Mouse (Mus musculus) cerebellum, adult 18-20 months (tissue): Measurements from ENCODE around the gene Sstr4.

Experiments used
- DNase-seq, 2 experiments: peaks; one replicate each; pipeline ENCODE4 v3.0.0; 2021

The Sstr4 gene

DNA sequence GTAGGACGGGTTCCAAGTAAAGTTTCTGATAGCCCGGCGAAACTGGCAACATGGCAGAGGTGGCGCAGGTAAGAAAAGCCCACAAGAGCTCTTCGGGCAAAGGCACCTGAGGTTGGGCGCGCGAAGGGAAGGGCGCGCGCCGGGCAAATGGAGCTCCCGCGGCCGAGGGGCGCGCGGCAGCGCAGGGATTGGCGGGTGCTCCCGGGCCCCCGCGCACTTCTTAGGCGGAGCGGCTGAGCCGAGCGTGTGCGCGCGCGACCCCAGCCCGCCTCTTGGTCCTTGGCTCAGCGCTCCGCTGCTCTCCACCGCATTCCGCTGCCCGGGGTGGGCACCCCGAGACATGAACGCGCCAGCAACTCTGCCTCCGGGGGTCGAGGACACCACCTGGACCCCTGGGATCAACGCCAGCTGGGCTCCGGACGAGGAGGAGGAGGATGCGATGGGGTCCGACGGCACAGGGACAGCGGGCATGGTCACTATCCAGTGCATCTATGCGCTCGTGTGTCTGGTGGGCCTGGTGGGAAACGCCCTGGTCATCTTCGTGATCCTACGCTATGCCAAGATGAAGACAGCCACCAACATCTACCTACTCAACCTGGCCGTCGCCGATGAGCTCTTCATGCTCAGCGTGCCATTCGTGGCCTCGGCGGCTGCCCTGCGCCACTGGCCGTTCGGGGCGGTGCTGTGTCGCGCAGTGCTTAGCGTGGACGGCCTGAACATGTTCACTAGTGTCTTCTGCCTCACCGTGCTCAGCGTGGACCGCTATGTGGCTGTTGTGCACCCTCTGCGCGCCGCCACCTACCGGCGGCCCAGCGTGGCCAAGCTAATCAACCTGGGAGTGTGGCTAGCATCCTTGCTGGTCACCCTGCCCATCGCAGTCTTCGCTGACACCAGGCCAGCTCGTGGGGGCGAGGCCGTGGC is at the start of gene Sstr4:
Gene Sstr4, plus strand, starts transcription at position 214 of the 921 bp plus-strand sequence.
- DNase-seq = no peak

- DNase-seq = no peak
Measured at GRCm38 (mm10) chr2:148345373-148345772, 49.8 kb upstream of the Sstr4 start.

- DNase-seq = no peak
Measured at GRCm38 (mm10) chr2:148346976-148347375, 48.2 kb upstream of the Sstr4 start.

GRCm38 (mm10) chr2:148349509-148350307 is 45.4 kb upstream of the Sstr4 start:
- DNase-seq = no peak

- DNase-seq = no peak
Measured at GRCm38 (mm10) chr2:148350460-148350859, 44.7 kb upstream of the Sstr4 start.

- no peak for DNase-seq
Measured at GRCm38 (mm10) chr2:148352655-148353054, 42.5 kb upstream of the Sstr4 start.

DNA sequence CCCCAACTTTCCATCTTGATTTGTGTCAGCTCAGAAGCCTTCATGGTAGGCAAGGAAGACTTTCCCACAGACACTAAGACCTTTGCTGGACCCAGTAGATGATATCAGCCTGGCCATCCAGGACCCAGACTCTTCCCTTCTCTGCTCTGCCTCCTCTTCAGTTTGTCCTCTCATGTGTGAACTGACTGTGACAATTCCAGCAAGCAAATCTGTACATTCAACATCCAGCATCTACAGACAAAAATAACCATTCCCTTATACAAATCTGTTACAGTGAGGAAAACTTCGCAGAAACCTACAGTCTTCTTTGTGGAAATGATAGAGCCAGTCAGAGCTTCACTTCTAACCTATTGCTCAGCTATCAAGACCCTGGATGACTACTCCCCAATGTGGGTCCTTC is 38.0 kb upstream of the Sstr4 start:
- no peak for DNase-seq

DNA sequence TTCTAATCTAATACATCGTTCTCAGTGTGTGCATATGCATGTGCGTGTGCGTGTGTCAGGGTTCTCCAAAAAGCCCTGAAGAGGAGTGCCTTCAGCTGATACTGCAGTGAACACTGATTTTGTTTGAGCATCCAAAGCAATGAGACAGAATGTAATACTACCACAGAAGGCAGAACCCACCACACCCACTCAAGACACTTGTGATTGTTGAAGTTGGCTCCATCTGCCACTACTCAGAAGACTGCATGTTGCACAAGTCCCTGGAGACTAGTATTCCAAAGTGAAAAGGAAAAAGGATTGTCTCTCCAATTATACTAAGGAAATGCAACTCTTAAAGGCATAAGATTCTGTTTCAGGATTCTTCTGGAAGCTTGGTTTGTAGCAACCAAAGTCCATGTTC is 30.6 kb upstream of the Sstr4 start:
- DNase-seq = no peak

DNA sequence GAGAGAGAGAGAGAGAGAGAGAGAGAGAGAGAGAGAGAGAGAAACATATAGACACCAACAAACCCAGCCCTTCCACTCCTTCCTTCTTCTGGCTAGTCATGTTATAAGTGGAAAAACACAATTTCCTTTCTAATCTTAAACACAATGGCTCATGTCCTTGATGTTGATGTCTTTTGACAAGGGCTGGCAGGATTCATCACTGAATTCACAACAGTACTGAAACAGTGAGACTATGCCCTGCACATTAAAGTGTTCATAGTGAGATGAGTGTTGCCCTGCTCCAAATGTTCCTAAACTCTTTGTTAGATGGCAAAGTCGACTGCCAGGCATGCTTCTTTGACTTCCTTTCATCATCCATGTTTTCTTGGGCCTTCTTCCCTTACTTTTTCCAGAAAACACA is 29.9 kb upstream of the Sstr4 start:
- no peak for DNase-seq

GRCm38 (mm10) chr2:148371743-148372630 is 23.2 kb upstream of the Sstr4 start:
- no peak for DNase-seq

- no peak for DNase-seq
Measured at GRCm38 (mm10) chr2:148373602-148374071, 21.5 kb upstream of the Sstr4 start.

DNA sequence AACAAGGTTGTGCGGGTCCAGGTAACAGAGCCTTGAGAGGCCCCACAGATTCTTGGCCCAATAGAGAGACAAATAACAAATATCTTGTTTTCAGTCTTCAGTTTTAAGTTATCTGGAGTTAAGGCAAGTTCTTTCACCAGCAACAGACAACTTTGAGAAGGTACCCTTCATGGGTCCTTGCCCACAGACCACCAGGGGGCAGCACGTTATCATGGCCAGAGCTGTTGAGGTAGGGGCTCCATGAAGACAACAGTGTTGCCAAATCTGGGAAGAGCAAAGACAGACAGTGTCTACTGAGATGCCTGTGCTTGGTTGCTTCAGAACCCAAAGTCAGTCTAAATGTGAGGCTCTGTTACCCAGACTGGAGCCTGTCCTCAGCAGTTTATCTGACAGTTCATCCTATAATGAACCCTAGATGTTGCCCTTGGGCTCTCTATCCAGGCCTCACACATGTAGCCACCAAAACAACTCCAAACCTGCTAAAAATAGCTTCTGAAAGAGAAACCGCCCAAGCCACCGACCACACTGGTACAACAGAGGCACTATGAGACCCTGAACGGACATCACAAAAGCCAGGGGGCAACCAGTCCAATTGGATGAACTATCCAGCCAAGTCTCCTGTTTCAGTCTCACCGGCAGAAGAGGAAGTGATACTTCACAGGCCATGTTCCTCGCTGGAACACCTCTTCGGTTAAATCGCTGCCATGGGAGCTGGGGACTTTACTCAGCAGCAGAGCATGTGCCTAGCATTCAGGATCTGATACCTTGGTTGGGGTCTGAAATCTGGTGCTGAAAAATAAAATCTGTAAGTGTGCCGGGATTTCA is 19.6 kb upstream of the Sstr4 start:
- no peak for DNase-seq

DNA sequence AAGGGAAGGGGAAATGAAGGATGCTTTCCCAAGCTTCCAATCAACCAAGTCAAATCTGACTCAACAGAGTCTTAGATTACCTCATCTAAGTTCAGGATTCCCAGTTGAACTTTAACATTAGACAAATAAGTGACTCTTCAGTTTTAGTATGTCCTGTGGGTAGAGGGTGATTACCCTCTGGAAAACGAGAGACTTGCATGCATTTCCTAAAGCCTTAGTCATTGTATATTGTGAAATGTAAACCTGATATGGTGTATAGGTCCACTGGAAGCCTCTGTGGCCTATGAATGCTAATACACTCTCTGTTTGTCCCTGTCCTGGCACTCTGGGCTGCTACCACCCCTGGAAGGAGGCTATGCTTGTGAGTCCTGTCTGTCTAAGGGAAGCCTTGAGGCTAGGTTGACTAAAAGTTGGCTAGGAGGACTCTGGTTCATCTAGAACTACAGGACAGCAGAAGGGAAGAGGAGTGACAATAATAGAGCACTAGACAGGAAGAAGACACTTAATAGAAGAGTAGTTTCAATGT is 16.3 kb upstream of the Sstr4 start:
- DNase-seq = no peak

GRCm38 (mm10) chr2:148379899-148380413 is 15.2 kb upstream of the Sstr4 start:
- DNase-seq = no peak

DNA sequence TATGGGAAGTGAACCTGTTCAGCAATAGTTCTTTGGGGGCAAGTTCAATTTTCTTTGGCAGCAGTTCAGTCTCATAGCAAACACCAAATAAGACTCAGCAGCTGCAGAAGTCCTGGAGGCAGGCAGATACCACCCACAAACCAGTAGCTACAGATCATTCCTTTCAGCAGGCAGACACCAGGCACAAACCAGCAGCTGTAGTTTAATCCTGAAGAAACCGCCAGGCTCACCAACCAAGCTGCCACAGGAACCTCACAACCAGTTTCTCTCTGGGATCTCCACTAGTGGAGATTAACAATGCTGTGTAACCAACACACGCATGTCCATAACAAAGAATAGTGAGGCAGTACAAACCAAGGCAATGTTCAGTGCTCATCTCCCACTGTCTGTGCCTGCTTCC is 14.1 kb upstream of the Sstr4 start:
- no peak for DNase-seq

GRCm38 (mm10) chr2:148386476-148386875 is 8.7 kb upstream of the Sstr4 start:
- no peak for DNase-seq

DNA sequence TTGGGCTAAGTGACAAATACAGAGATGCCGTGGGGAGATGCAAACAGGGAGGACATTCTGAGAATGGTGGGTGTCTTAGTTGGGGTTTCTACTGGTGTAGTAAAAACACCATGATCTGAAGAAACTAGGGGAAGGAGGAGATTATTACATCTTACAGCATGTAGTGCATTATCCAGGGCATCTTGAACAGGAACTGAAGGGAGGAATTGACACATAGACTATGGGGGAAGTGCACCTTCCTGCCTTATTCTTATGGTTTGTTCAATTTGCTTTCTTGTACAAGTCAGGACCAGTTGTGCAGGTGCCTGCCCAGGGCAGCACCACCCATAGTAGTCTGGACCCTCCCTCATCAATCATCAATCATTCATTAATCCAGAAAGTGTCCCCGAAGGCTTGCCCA is 8.2 kb upstream of the Sstr4 start:
- no peak for DNase-seq

- no peak for DNase-seq
Measured at GRCm38 (mm10) chr2:148387652-148388581, 7.2 kb upstream of the Sstr4 start.

GRCm38 (mm10) chr2:148393149-148393548 is 2.0 kb upstream of the Sstr4 start:
- DNase-seq = no peak

DNA sequence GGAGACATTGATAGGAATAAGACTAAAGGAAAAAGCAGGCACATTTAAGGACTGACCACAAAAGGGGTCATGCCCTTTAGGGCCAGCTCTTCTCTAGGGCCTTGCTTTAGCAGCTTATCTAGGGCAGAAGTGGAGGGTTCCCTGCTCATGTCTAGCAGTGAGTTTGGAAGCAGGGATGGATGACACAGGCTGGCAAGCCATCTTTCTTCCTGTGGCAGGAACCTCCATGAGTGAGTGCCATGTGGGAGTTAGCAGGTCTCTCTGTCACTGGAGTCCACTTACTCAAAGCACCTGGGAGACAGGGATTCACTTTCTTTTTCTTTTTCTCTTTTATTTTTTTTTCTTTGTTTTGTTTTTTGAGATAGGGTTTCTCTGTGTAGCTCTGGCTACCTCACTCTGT is 1.3 kb upstream of the Sstr4 start:
- no peak for DNase-seq
